ENCODE assay signal across 11 mouse cellular contexts in the genomic region with DNA sequence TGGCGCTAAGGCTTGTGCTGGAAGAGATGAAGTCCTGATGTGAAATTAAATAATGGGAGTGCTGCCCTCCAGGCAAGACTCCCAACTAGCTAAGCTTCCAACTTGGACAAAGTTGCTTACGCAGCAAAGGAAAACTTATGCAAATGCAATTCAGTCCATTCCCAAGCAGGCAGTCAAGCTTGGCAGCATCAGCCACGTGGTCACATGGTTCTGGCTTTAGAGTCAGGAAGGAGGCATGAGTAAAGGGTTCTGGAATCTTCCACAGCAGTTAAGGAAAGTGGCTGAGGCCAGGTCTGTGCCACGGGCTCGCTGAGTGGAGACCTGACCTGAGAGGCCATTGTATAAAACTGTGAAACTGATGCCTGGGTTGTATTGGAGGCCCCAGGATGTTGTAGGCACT. TPM values are rescaled to one million over a fixed set of nuclear protein-coding genes. Genes with fewer than 3 reads are reported as not detected.
DNase-seq lines count a peak whose midpoint lies in the region; ATAC-seq and TF ChIP-seq lines count a peak whose summit lies in the region.
"Had no signal": no experiment of that assay in that cellular context is flagged by ENCODE, and none has a peak within 500 bp of the region (broad histone marks: within the 10 kb centered on the region; RNA-seq: fewer than 3 reads in every experiment).

No protein-coding gene starts in this region.

- ATAC-seq in liver, embryonic 11.5 days (replicated peaks; ENCODE audit: low FRiP score), result no peak
- ATAC-seq: forebrain, embryonic 15.5 days had no signal

- H3K27me3 ChIP-seq in liver, embryonic 11.5 days (replicated peaks; ENCODE audit: control insufficient read depth, insufficient read depth, low read length), result no peaks in the 10 kb centered on the region
- H3K27me3 ChIP-seq: forebrain, embryonic 15.5 days; neural tube, embryonic 12.5 days had no signal

- DNase-seq in adrenal gland, postnatal 10 days, result peak; percentile 60
- DNase-seq in adrenal gland, adult 18-20 months (ENCODE audit: low spot score in 2 of 2), result no peak
- DNase-seq in layer of hippocampus, adult 2 months (ENCODE audit: low spot score in 2 of 2), result peak in 1 of 2 experiments; percentile 39
- no peak for DNase-seq in layer of hippocampus, adult 9-11 months
- DNase-seq in brain, adult 2 months (ENCODE audit: low read depth, low spot score), result peak; percentile 29
- DNase-seq in kidney, postnatal 10 days, result peak; percentile 73
- no peak for DNase-seq in liver, embryonic 11.5 days (ENCODE audit: low spot score)
- no peak for DNase-seq in gastrocnemius, adult 2 months

- peak overlapping the region; percentile 39; the same call in 1 of the 2 replicates for H3K27ac ChIP-seq in layer of hippocampus, adult 2 months
- H3K27ac ChIP-seq in liver, embryonic 11.5 days (ENCODE audit: low read depth, low read length), result no peak overlapping the region
- no peak overlapping the region for H3K27ac ChIP-seq in gastrocnemius, adult 2 months
- H3K27ac ChIP-seq: forebrain, embryonic 15.5 days; hindbrain, embryonic 10.5 days; neural tube, embryonic 12.5 days had no signal

- no peaks in the 10 kb centered on the region for H3K9me3 ChIP-seq in liver, embryonic 11.5 days (ENCODE audit: control insufficient read depth, low read length)
- H3K9me3 ChIP-seq: forebrain, embryonic 15.5 days; hindbrain, embryonic 10.5 days; neural tube, embryonic 12.5 days had no signal

- no peak overlapping the region for H3K4me3 ChIP-seq in layer of hippocampus, adult 2 months
- no peak overlapping the region for H3K4me3 ChIP-seq in liver, embryonic 11.5 days (ENCODE audit: low read depth, low read length)
- no peak overlapping the region for H3K4me3 ChIP-seq in gastrocnemius, adult 2 months
- H3K4me3 ChIP-seq: forebrain, embryonic 15.5 days; hindbrain, embryonic 10.5 days; neural tube, embryonic 12.5 days had no signal

- H3K4me1 ChIP-seq in liver, embryonic 11.5 days (replicated peaks; ENCODE audit: control insufficient read depth, insufficient read depth, low read length), result peaks cover 5% of the 10 kb centered on the region; the same call in 1 of the 2 replicates
- H3K4me1 ChIP-seq: hindbrain, embryonic 10.5 days; neural tube, embryonic 12.5 days had no signal

- TF ChIP-seq CTCF in layer of hippocampus, adult 2 months (conservative IDR thresholded peaks at IDR 0.05), result no peak
- no peak for TF ChIP-seq CTCF in gastrocnemius, adult 2 months (IDR thresholded peaks at IDR 0.05)

- intact Hi-C loops in gastrocnemius, adult 2 months (cut with DNase I), result no loop called here

- 82% methylated on average over 5 of the region's 5 CpGs for WGBS in liver, embryonic 11.5 days

- no peak overlapping the region for H3K9ac ChIP-seq in liver, embryonic 11.5 days (ENCODE audit: low read depth, low read length)
- H3K9ac ChIP-seq: forebrain, embryonic 15.5 days; neural tube, embryonic 12.5 days had no signal

- H3K4me2 ChIP-seq in liver, embryonic 11.5 days, result no peak overlapping the region
- H3K4me2 ChIP-seq: forebrain, embryonic 15.5 days; neural tube, embryonic 12.5 days had no signal

- H3K36me3 ChIP-seq in liver, embryonic 11.5 days (ENCODE audit: control insufficient read depth, insufficient read depth, low read length), result no peaks in the 10 kb centered on the region
- H3K36me3 ChIP-seq: forebrain, embryonic 15.5 days; hindbrain, embryonic 10.5 days; neural tube, embryonic 12.5 days had no signal

RNA-seq across cellular contexts. Expression of a gene that starts 37.6 kb away (rescaled TPM):
- total RNA-seq in adrenal gland, postnatal 10 days (2021), result 10 to 100 TPM; 22.1 to 25.3 TPM
- total RNA-seq in adrenal gland, adult 18-20 months (2021), result 100 to 1,000 TPM in 1 of 2 experiments, 10 to 100 TPM in 1; 82.5 to 154 TPM
- total RNA-seq in layer of hippocampus, adult 2 months (2021), result 10 to 100 TPM; 41.9 to 48.9 TPM
- polyA plus RNA-seq in liver, embryonic 11.5 days (2014; fragmentation: Nextera tagmentation; extraction: Ambion mirVana), result 60.6 and 61.1 TPM in 2 replicates
- total RNA-seq in gastrocnemius, adult 2 months (2021), result 10 to 100 TPM; 32.5 to 49.8 TPM

Comparison
In these comparisons a context has a peak if more than half of its experiments do, and no peak if none do; other contexts are left out.
1. DNase-seq: peak in adrenal gland, postnatal 10 days (single experiment), brain, adult 2 months (single experiment) and kidney, postnatal 10 days (single experiment); none in adrenal gland, adult 18-20 months (0 of 2), layer of hippocampus, adult 9-11 months (single experiment), liver, embryonic 11.5 days (single experiment) and gastrocnemius, adult 2 months (single experiment).